Mouse (Mus musculus) T-cell, adult 66 days (primary cell): ENCODE results near the gene Ptx4. TPM values are rescaled to one million over a fixed set of nuclear protein-coding genes. Genes with fewer than 3 reads are reported as not detected.

Source experiments
- total RNA-seq, 2 experiments: library from RNA; stranded (reverse); gene quantifications; 3 replicates in 1 of 2; 4 replicates in 1 of 2; pipeline ENCODE4 v1.2.4; 2023

The Ptx4 gene
- not detected for total RNA-seq

GRCm38 (mm10) chr17:25120406-25120805, at the start of gene Ptx4:
Gene Ptx4, plus strand, starts transcription at chr17:25120760.

GRCm38 (mm10) chr17:25083444-25083931, 37.1 kb upstream of the Ptx4 start, which contains the start of gene Tmem204:
Gene Tmem204, minus strand, starts transcription at chr17:25083591.

GRCm38 (mm10) chr17:25115664-25116432, 4.7 kb upstream of the Ptx4 start, which contains the start of gene Telo2:
Gene Telo2, minus strand, starts transcription at chr17:25115967.

GRCm38 (mm10) chr17:25133275-25133698, 12.7 kb downstream of the Ptx4 start, which contains the start of gene Clcn7:
Gene Clcn7, plus strand, starts transcription at chr17:25133391.

GRCm38 (mm10) chr17:25162161-25162560, 41.6 kb downstream of the Ptx4 start, which contains the start of gene Ccdc154:
Gene Ccdc154, plus strand, starts transcription at chr17:25162461.

Other genes with a start within 250 kb of the Ptx4 start
- 10 to 100 TPM; 68.0 to 72.7 TPM for gene Nubp2, start 234.4 kb upstream of the Ptx4 start, total RNA-seq
- gene Spsb3, start 234.1 kb upstream of the Ptx4 start, total RNA-seq: 10 to 100 TPM; 33.6 to 34.4 TPM
- gene Eme2, start 225.7 kb upstream of the Ptx4 start, total RNA-seq: 10 to 100 TPM; 64.6 to 66.7 TPM
- gene Mrps34, start 225.6 kb upstream of the Ptx4 start, total RNA-seq: 10 to 100 TPM; 38.9 to 45.1 TPM
- gene Nme3, start 224.3 kb upstream of the Ptx4 start, total RNA-seq: 10 to 100 TPM; 18.5 to 30.4 TPM
- gene Mapk8ip3, start 183.8 kb upstream of the Ptx4 start, total RNA-seq: 100 to 1,000 TPM; 222 to 255 TPM
- gene Jpt2, start 160.1 kb upstream of the Ptx4 start, total RNA-seq: 10 to 100 TPM; 20.0 to 29.0 TPM
- 10 to 100 TPM; 35.4 to 46.2 TPM for gene Cramp1l, start 105.0 kb upstream of the Ptx4 start, total RNA-seq
- gene Ift140, start 104.7 kb upstream of the Ptx4 start, total RNA-seq: 10 to 100 TPM; 23.8 to 24.9 TPM
- not detected for gene Tmem204, start 37.2 kb upstream of the Ptx4 start, total RNA-seq
- 10 to 100 TPM; 39.2 to 46.6 TPM for gene Telo2, start 4.8 kb upstream of the Ptx4 start, total RNA-seq
- 10 to 100 TPM; 44.0 to 44.4 TPM for gene Clcn7, start 12.6 kb downstream of the Ptx4 start, total RNA-seq
- under 1 TPM in 1 of 2 experiments, not detected in 1; 0.47 TPM for gene Ccdc154, start 41.7 kb downstream of the Ptx4 start, total RNA-seq
- gene Gm38655, start 54.7 kb downstream of the Ptx4 start, total RNA-seq: not detected
- 10 to 100 TPM; 16.3 to 19.8 TPM for gene BC003965, start 63.8 kb downstream of the Ptx4 start, total RNA-seq
- 10 to 100 TPM; 82.5 to 91.6 TPM for gene Unkl, start 67.6 kb downstream of the Ptx4 start, total RNA-seq
- 10 to 100 TPM; 45.8 to 46.1 TPM for gene Gnptg, start 119.4 kb downstream of the Ptx4 start, total RNA-seq
- gene Tsr3, start 119.4 kb downstream of the Ptx4 start, total RNA-seq: 10 to 100 TPM; 27.9 to 28.7 TPM
- 10 to 100 TPM; 29.4 TPM for gene Baiap3, start 135.6 kb downstream of the Ptx4 start, total RNA-seq
- gene Ube2i, start 153.9 kb downstream of the Ptx4 start, total RNA-seq: 100 to 1,000 TPM; 421 to 426 TPM
- gene Prss34, start 177.6 kb downstream of the Ptx4 start, total RNA-seq: under 1 TPM in 1 of 2 experiments, not detected in 1; 0.76 TPM
- gene Prss28, start 187.9 kb downstream of the Ptx4 start, total RNA-seq: not detected
- not detected for gene Prss29, start 197.9 kb downstream of the Ptx4 start, total RNA-seq
- gene Tpsab1, start 224.8 kb downstream of the Ptx4 start, total RNA-seq: 1 to 10 TPM in 1 of 2 experiments, not detected in 1; 1.1 TPM
- 1 to 10 TPM in 1 of 2 experiments, not detected in 1; 1.0 TPM for gene Tpsb2, start 245.5 kb downstream of the Ptx4 start, total RNA-seq
- gene Tpsg1, start 248.5 kb downstream of the Ptx4 start, total RNA-seq: not detected